Mouse (Mus musculus) bone marrow macrophage, adult 2 months (primary cell): ENCODE measurements around the gene Cbx5.

ENCODE experiments used
- CTCF ChIP-seq: IDR thresholded peaks from 2 replicates; pipeline ENCODE4 v1.5.1; 2012; ENCODE audit warnings: low read depth, mild to moderate bottlenecking, low read length, moderate library complexity
- POLR2A ChIP-seq: IDR thresholded peaks from 2 replicates; pipeline ENCODE4 v1.6.1; 2012; ENCODE audit warnings: mild to moderate bottlenecking, low read depth, low read length, borderline replicate concordance

DNA sequence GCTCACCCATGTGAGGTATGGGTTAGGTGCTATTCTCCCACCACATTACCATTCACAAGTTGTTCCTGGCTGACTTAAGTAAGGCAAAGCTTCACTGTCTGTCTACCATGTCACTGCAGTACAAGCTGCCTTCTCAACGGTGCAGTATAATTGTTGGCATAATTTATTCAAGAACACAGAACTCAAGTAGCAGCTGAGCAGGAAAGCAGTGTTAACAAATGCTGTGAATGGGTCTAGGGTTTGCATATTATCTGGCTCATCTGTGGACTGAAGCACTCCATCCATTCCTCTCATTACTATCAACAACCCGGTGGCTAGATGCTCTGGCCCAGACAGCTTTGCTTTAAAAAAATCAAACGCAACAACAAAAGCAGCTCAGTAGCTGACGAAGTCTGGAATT, 41.8 kb downstream of the Cbx5 start:
- TF ChIP-seq CTCF (no peak), POLR2A (no peak)
